Mouse (Mus musculus) gastrocnemius, adult 8-10 months (tissue): ENCODE results near the gene Npas1. TPM values are rescaled to one million over a fixed set of nuclear protein-coding genes. Genes with fewer than 3 reads are reported as not detected.

Experiments used
- DNase-seq, 2 experiments: peaks; one replicate each; pipeline ENCODE4 v3.0.0; 2022; ENCODE audit warnings: low spot score in 2 of 2
- total RNA-seq, 4 experiments: library from RNA; stranded (reverse); gene quantifications; 2 replicates each; pipeline ENCODE4 v1.2.4; 2022

Gene Npas1
- total RNA-seq, 4 experiments from 2014 or later = not detected

GRCm38 (mm10) chr7:16418713-16419112 is 58.8 kb downstream of the Npas1 start:
- DNase-seq = no peak

GRCm38 (mm10) chr7:16417141-16417771 is 60.3 kb downstream of the Npas1 start:
- no peak for DNase-seq

- no peak for DNase-seq
Measured at GRCm38 (mm10) chr7:16415426-16415825, 62.1 kb downstream of the Npas1 start.

- DNase-seq = no peak
Measured at GRCm38 (mm10) chr7:16412930-16413329, 64.6 kb downstream of the Npas1 start.

GRCm38 (mm10) chr7:16412220-16412896 is 65.2 kb downstream of the Npas1 start:
- no peak for DNase-seq

- no peak for DNase-seq
Measured at GRCm38 (mm10) chr7:16411100-16411499, 66.4 kb downstream of the Npas1 start.

GRCm38 (mm10) chr7:16406978-16407377 is 70.5 kb downstream of the Npas1 start:
- no peak for DNase-seq

Other genes with a start within 250 kb of the Npas1 start
- under 1 TPM; 0.19 to 0.25 (median 0.23) TPM for gene C5ar2, start 233.6 kb downstream of the Npas1 start, total RNA-seq
- gene C5ar1, start 218.2 kb downstream of the Npas1 start, total RNA-seq = 1 to 10 TPM in 2 of 4 experiments, under 1 TPM in 2; 0.44 to 1.4 (median 0.92) TPM
- 10 to 100 TPM; 13.6 to 19.4 (median 15.8) TPM for gene Inafm1, start 204.1 kb downstream of the Npas1 start, total RNA-seq
- 10 to 100 TPM; 28.4 to 37.4 (median 32.2) TPM for gene Ccdc9, start 190.9 kb downstream of the Npas1 start, total RNA-seq
- gene Bbc3, start 169.3 kb downstream of the Npas1 start, total RNA-seq = 1 to 10 TPM; 1.4 to 2.1 (median 1.5) TPM
- 10 to 100 TPM; 25.0 to 30.6 (median 26.9) TPM for gene Sae1, start 89.9 kb downstream of the Npas1 start, total RNA-seq
- gene Zc3h4, start 76.8 kb downstream of the Npas1 start, total RNA-seq = 10 to 100 TPM; 23.1 to 28.9 (median 26.7) TPM
- gene Tmem160, start 24.9 kb downstream of the Npas1 start, total RNA-seq = 10 to 100 TPM; 54.7 to 73.2 (median 60.1) TPM
- gene Arhgap35, start 137.3 kb upstream of the Npas1 start, total RNA-seq = 10 to 100 TPM; 18.1 to 27.8 (median 23.0) TPM
- gene Ceacam15, start 198.0 kb upstream of the Npas1 start, total RNA-seq = not detected
- not detected for gene Ceacam9, start 244.2 kb upstream of the Npas1 start, total RNA-seq